Mouse (Mus musculus) ovary, postnatal 14 days (tissue): ENCODE results near the gene Cyb561d2.

Experiments used
- DNase-seq: peaks from one replicate; pipeline ENCODE4 v3.0.0; 2022; ENCODE audit warnings: low spot score

The Cyb561d2 gene

GRCm38 (mm10) chr9:107550491-107551116 lies 8.6 kb upstream of the Cyb561d2 start:
- no peak for DNase-seq

GRCm38 (mm10) chr9:107549297-107550074 lies 7.5 kb upstream of the Cyb561d2 start:
- DNase-seq, result no peak

- no peak for DNase-seq
These were observed 6.8 kb upstream of the Cyb561d2 start for GRCm38 (mm10) chr9:107548820-107549219.

- DNase-seq, result no peak
These were observed 6.0 kb upstream of the Cyb561d2 start for GRCm38 (mm10) chr9:107547957-107548356.

GRCm38 (mm10) chr9:107547026-107547425 lies 5.0 kb upstream of the Cyb561d2 start, which contains the start of gene Zmynd10:
Gene Zmynd10, plus strand, starts transcription at chr9:107547298.
- peak; percentile 85 for DNase-seq

GRCm38 (mm10) chr9:107545602-107546001 lies 3.6 kb upstream of the Cyb561d2 start:
- peak; percentile 76 for DNase-seq

- no peak for DNase-seq
These were observed 3.2 kb upstream of the Cyb561d2 start for GRCm38 (mm10) chr9:107545199-107545598.

GRCm38 (mm10) chr9:107544729-107545128 lies 2.7 kb upstream of the Cyb561d2 start:
- DNase-seq, result no peak

GRCm38 (mm10) chr9:107544196-107544700 lies 2.3 kb upstream of the Cyb561d2 start:
- DNase-seq, result no peak

- DNase-seq, result no peak
These were observed 1.3 kb upstream of the Cyb561d2 start for GRCm38 (mm10) chr9:107543299-107543698.

GRCm38 (mm10) chr9:107542721-107543120 lies 728 bp upstream of the Cyb561d2 start:
- DNase-seq, result no peak

GRCm38 (mm10) chr9:107542352-107542686 lies 326 bp upstream of the Cyb561d2 start:
- no peak for DNase-seq

- no peak for DNase-seq
These were observed 988 bp downstream of the Cyb561d2 start for GRCm38 (mm10) chr9:107541005-107541404.

- DNase-seq, result no peak
These were observed 1.6 kb downstream of the Cyb561d2 start for GRCm38 (mm10) chr9:107540420-107540819.

GRCm38 (mm10) chr9:107539940-107540339 lies 2.1 kb downstream of the Cyb561d2 start:
- no peak for DNase-seq

GRCm38 (mm10) chr9:107538711-107539110 lies 3.3 kb downstream of the Cyb561d2 start:
- no peak for DNase-seq

- DNase-seq, result no peak
These were observed 3.8 kb downstream of the Cyb561d2 start for GRCm38 (mm10) chr9:107538231-107538630.

GRCm38 (mm10) chr9:107534408-107535202 lies 7.4 kb downstream of the Cyb561d2 start:
- DNase-seq, result no peak

- DNase-seq, result peak; percentile 78
These were observed 8.1 kb downstream of the Cyb561d2 start, which contains the start of gene Tmem115 for GRCm38 (mm10) chr9:107533791-107534407. Gene Tmem115, plus strand, starts transcription at chr9:107533945.

GRCm38 (mm10) chr9:107526198-107527026 lies 15.6 kb downstream of the Cyb561d2 start:
- DNase-seq, result peak; percentile 89

GRCm38 (mm10) chr9:107522400-107522711 lies 19.6 kb downstream of the Cyb561d2 start:
- DNase-seq, result no peak
